Mouse (Mus musculus) natural killer cell, adult 2 months (primary cell): ENCODE data around the gene Cd300lb.
"Not testable (repeated sequence)": the region's sequence is repeated elsewhere in the genome, so short reads cannot be mapped to it uniquely, and the experiment has no call there.

Experiments used
- DNase-seq, 2 experiments: peaks; one replicate each; pipeline ENCODE4 v3.0.0; 2022; ENCODE audit warnings: low spot score in 2 of 2

Gene Cd300lb

GRCm38 (mm10) chr11:114934144-114934543, at the start of gene Cd300lb:
TSS of gene Cd300lb (minus strand) at chr11:114934386.
- no peak for DNase-seq

- no peak for DNase-seq
These were observed 47.7 kb upstream of the Cd300lb start for GRCm38 (mm10) chr11:114981866-114982265.

GRCm38 (mm10) chr11:114972726-114973125, 38.5 kb upstream of the Cd300lb start:
- DNase-seq: no peak

GRCm38 (mm10) chr11:114968752-114969207, 34.6 kb upstream of the Cd300lb start, which contains the start of gene Cd300c:
TSS of gene Cd300c (minus strand) at chr11:114969157.
- peak in 1 of 2 experiments; percentile 5 for DNase-seq

GRCm38 (mm10) chr11:114965182-114965828, 31.1 kb upstream of the Cd300lb start:
- peak; percentile 62 to 80 for DNase-seq

- DNase-seq: no peak
These were observed 26.2 kb upstream of the Cd300lb start for GRCm38 (mm10) chr11:114960369-114960768.

GRCm38 (mm10) chr11:114933591-114933990, 595 bp downstream of the Cd300lb start:
- DNase-seq: no peak

GRCm38 (mm10) chr11:114931041-114931440, 3.1 kb downstream of the Cd300lb start:
- no peak for DNase-seq

GRCm38 (mm10) chr11:114929581-114929980, 4.6 kb downstream of the Cd300lb start:
- DNase-seq: no peak

- DNase-seq: peak in 1 of 2 experiments; percentile 29
These were observed 10.2 kb downstream of the Cd300lb start for GRCm38 (mm10) chr11:114923961-114924360.

GRCm38 (mm10) chr11:114922439-114922838, 11.7 kb downstream of the Cd300lb start:
- DNase-seq: no peak

GRCm38 (mm10) chr11:114917120-114917519, 17.1 kb downstream of the Cd300lb start:
- DNase-seq: no peak

- no peak for DNase-seq
These were observed 19.2 kb downstream of the Cd300lb start for GRCm38 (mm10) chr11:114914978-114915377.

- peak; percentile 44 to 56 for DNase-seq
These were observed 21.3 kb downstream of the Cd300lb start for GRCm38 (mm10) chr11:114912847-114913246.

GRCm38 (mm10) chr11:114909538-114909937, 24.6 kb downstream of the Cd300lb start:
- DNase-seq: not testable (repeated sequence)

GRCm38 (mm10) chr11:114908086-114908485, 26.1 kb downstream of the Cd300lb start:
- no peak for DNase-seq

GRCm38 (mm10) chr11:114907567-114907966, 26.6 kb downstream of the Cd300lb start:
- DNase-seq: peak; percentile 42 to 73

GRCm38 (mm10) chr11:114903224-114903623, 31.0 kb downstream of the Cd300lb start:
- DNase-seq: no peak

GRCm38 (mm10) chr11:114898026-114898425, 36.2 kb downstream of the Cd300lb start:
- DNase-seq: peak; percentile 48 to 77

- DNase-seq: no peak
These were observed 38.1 kb downstream of the Cd300lb start for GRCm38 (mm10) chr11:114896085-114896484.

GRCm38 (mm10) chr11:114890542-114890941, 43.6 kb downstream of the Cd300lb start:
- no peak for DNase-seq

GRCm38 (mm10) chr11:114889991-114890518, 44.1 kb downstream of the Cd300lb start, which contains the start of gene Cd300a:
TSS of gene Cd300a (plus strand) at chr11:114890041.
- no peak for DNase-seq
